ENCODE assay signal across 9 mouse cellular contexts in genomic region chr19:15996901-15997564, GRCm38 (mm10). TPM values are rescaled to one million over a fixed set of nuclear protein-coding genes. Genes with fewer than 3 reads are reported as not detected.
DNase-seq lines count a peak whose midpoint lies in the region; ATAC-seq and TF ChIP-seq lines count a peak whose summit lies in the region.
"Had no signal": no experiment of that assay in that cellular context is flagged by ENCODE, and none has a peak within 500 bp of the region (broad histone marks: within the 10 kb centered on the region; RNA-seq: fewer than 3 reads in every experiment).

No protein-coding gene starts in this region.

- peak overlapping the region; percentile 59 for H3K27ac ChIP-seq in stomach, embryonic 15.5 days
- H3K27ac ChIP-seq in thymus, adult 2 months (ENCODE audit: control insufficient read depth, insufficient read depth, low read length), result no peak overlapping the region
- H3K27ac ChIP-seq: macrophage had no signal

- peak overlapping the region; percentile 22; the same call in 1 of the 2 replicates for H3K4me3 ChIP-seq in stomach, embryonic 15.5 days (replicated peaks)
- no peak overlapping the region for H3K4me3 ChIP-seq in thymus, adult 2 months (ENCODE audit: control insufficient read depth, insufficient read depth, low read length)

- H3K4me1 ChIP-seq in stomach, embryonic 15.5 days, result 0 out of 2 replicates have a peak, but pooled peaks cover 7% of the 10 kb centered on the region
- H3K4me1 ChIP-seq in thymus, adult 2 months (replicated peaks; ENCODE audit: control insufficient read depth, insufficient read depth, low read length), result no peaks in the 10 kb centered on the region

- no peaks in the 10 kb centered on the region for H3K9me3 ChIP-seq in stomach, embryonic 15.5 days

- H3K9ac ChIP-seq in stomach, embryonic 15.5 days, result no peak overlapping the region

- no peak for TF ChIP-seq CTCF in thymus, adult 2 months (IDR thresholded peaks at IDR 0.05; ENCODE audit: borderline replicate concordance, control insufficient read depth, extremely low read depth, insufficient read depth, low read length, poor library complexity)

- TF ChIP-seq POLR2A in thymus, adult 2 months (IDR thresholded peaks at IDR 0.05; ENCODE audit: control insufficient read depth, extremely low read depth, insufficient read depth, low read length, poor library complexity), result no peak

- no peaks in the 10 kb centered on the region for H3K27me3 ChIP-seq in stomach, embryonic 15.5 days (replicated peaks)
- H3K27me3 ChIP-seq in thymus, adult 2 months (ENCODE audit: control insufficient read depth, insufficient read depth, low read length), result no peaks in the 10 kb centered on the region

- WGBS in stomach, embryonic 15.5 days, result 34% methylated on average over 12 of the region's 12 CpGs
- 87% methylated on average over 12 of the region's 12 CpGs for WGBS in thymus, adult 2 months

- H3K36me3 ChIP-seq in stomach, embryonic 15.5 days, result no peaks in the 10 kb centered on the region
- H3K36me3 ChIP-seq in thymus, adult 2 months (ENCODE audit: control insufficient read depth, insufficient read depth, low read length), result no peaks in the 10 kb centered on the region

- H3K4me2 ChIP-seq in stomach, embryonic 15.5 days, result peak overlapping the region; percentile 48

- peak; percentile 50; the same call in 1 of the 2 replicates for ATAC-seq in stomach, embryonic 15.5 days (ENCODE audit: insufficient read depth, low FRiP score, low read depth)

- DNase-seq in ovary, postnatal 36 days (ENCODE audit: low spot score), result peak; percentile 60
- no peak for DNase-seq in ovary, postnatal 14 days (ENCODE audit: low spot score)
- DNase-seq in cerebellum, postnatal 25 days, result peak; percentile 84 to 86
- peak; percentile 82 to 91 for DNase-seq in layer of hippocampus, adult 18-20 months (ENCODE audit: low spot score in 2 of 2)
- peak; percentile 12 for DNase-seq in mesoderm, embryonic 11.5 days (ENCODE audit: low read depth, low spot score)
- DNase-seq in thymus, postnatal 14 days, result no peak
- DNase-seq in thymus, adult 2 months, result no peak

RNA-seq across cellular contexts. Expression of gene Cep78, which starts 12.2 kb away (rescaled TPM):
- total RNA-seq in layer of hippocampus, adult 18-20 months (2021), result 10 to 100 TPM in 1 of 2 experiments, 1 to 10 TPM in 1; 9.3 to 10.1 TPM
- 19.5 and 23.2 TPM in 2 replicates for polyA plus RNA-seq in stomach, embryonic 15.5 days (2015; fragmentation: Nextera tagmentation; extraction: Ambion mirVana)
- 3.8 and 5.2 TPM in 2 replicates for polyA plus RNA-seq in thymus, adult 2 months (2012; rRNA removed)

RNA-seq across cellular contexts. Expression of gene Psat1, which starts 49.9 kb away (rescaled TPM):
- total RNA-seq in layer of hippocampus, adult 18-20 months (2021), result 100 to 1,000 TPM; 114 to 115 TPM
- polyA plus RNA-seq in stomach, embryonic 15.5 days (2015; fragmentation: Nextera tagmentation; extraction: Ambion mirVana), result 90.5 and 95.5 TPM in 2 replicates
- 31.9 and 33.2 TPM in 2 replicates for polyA plus RNA-seq in thymus, adult 2 months (2012; rRNA removed)

Comparison
In these comparisons a context has a peak if more than half of its experiments do, and no peak if none do; other contexts are left out.
1. DNase-seq: peak in ovary, postnatal 36 days (single experiment), cerebellum, postnatal 25 days (2 of 2), layer of hippocampus, adult 18-20 months (2 of 2) and mesoderm, embryonic 11.5 days (single experiment); none in ovary, postnatal 14 days (single experiment), thymus, postnatal 14 days (single experiment) and thymus, adult 2 months (single experiment).